In genomic region chr17:56614391-56615135, GRCm38 (mm10) we compare ENCODE assay signal across 8 mouse cellular contexts. TPM values are rescaled to one million over a fixed set of nuclear protein-coding genes. Genes with fewer than 3 reads are reported as not detected.
DNase-seq lines count a peak whose midpoint lies in the region; ATAC-seq and TF ChIP-seq lines count a peak whose summit lies in the region.

No protein-coding gene starts in this region.

- 0 out of 2 replicates have a peak overlapping the region, but pooled peaks have one; percentile 94 for H3K27ac ChIP-seq in embryonic facial prominence, embryonic 13.5 days
- H3K27ac ChIP-seq in intestine, postnatal 0 days (ENCODE audit: low read depth, low read length): no peak overlapping the region; the same call in none of the 2 replicates
- no peak overlapping the region for H3K27ac ChIP-seq in neural tube, embryonic 12.5 days

- WGBS in embryonic facial prominence, embryonic 13.5 days: 28% methylated on average over 14 of the region's 14 CpGs
- 16% methylated on average over 14 of the region's 14 CpGs for WGBS in intestine, postnatal 0 days
- 33% methylated on average over 14 of the region's 14 CpGs for WGBS in neural tube, embryonic 12.5 days

- peak overlapping the region; percentile 89 for H3K4me2 ChIP-seq in embryonic facial prominence, embryonic 13.5 days
- H3K4me2 ChIP-seq in intestine, postnatal 0 days (replicated peaks; ENCODE audit: low read depth): peak overlapping the region; percentile 73
- H3K4me2 ChIP-seq in neural tube, embryonic 12.5 days (replicated peaks): peak overlapping the region; percentile 95

- H3K9me3 ChIP-seq in embryonic facial prominence, embryonic 13.5 days: no peaks in the 10 kb centered on the region
- H3K9me3 ChIP-seq in intestine, postnatal 0 days (ENCODE audit: control insufficient read depth): no peaks in the 10 kb centered on the region
- H3K9me3 ChIP-seq in neural tube, embryonic 12.5 days: no peaks in the 10 kb centered on the region

- TF ChIP-seq CTCF in intestine, postnatal 0 days (IDR thresholded peaks at IDR 0.05; ENCODE audit: low read depth): 0 out of 2 replicates have a peak, but pooled peaks have one; percentile 10

- H3K9ac ChIP-seq in embryonic facial prominence, embryonic 13.5 days: peak overlapping the region; percentile 88
- peak overlapping the region; percentile 82 for H3K9ac ChIP-seq in intestine, postnatal 0 days (ENCODE audit: low read depth, low read length)
- peak overlapping the region; percentile 90 for H3K9ac ChIP-seq in neural tube, embryonic 12.5 days

- H3K4me3 ChIP-seq in embryonic facial prominence, embryonic 13.5 days: peak overlapping the region; percentile 62
- H3K4me3 ChIP-seq in intestine, postnatal 0 days (ENCODE audit: low read depth, low read length): peak overlapping the region; percentile 67
- H3K4me3 ChIP-seq in neural tube, embryonic 12.5 days: peak overlapping the region; percentile 75

- no peak for ATAC-seq in cerebellum, adult (ENCODE audit: insufficient number of reproducible peaks, low FRiP score, low TSS enrichment)
- ATAC-seq in embryonic facial prominence, embryonic 13.5 days (ENCODE audit: insufficient number of reproducible peaks, insufficient read depth, low FRiP score, low TSS enrichment, low read depth): no peak
- ATAC-seq in intestine, postnatal 0 days: no peak
- no peak for ATAC-seq in neural tube, embryonic 12.5 days (ENCODE audit: low FRiP score, low read depth)

- peak; percentile 55 for DNase-seq in cerebellum, adult 9-10 months
- DNase-seq in A20 (ENCODE audit: low read depth, low spot score): peak; percentile 64
- DNase-seq in urinary bladder, postnatal 4 days (ENCODE audit: low spot score in 2 of 2): no peak
- DNase-seq in gastrocnemius, postnatal 10 days: no peak

- H3K27me3 ChIP-seq in embryonic facial prominence, embryonic 13.5 days: no peaks in the 10 kb centered on the region
- H3K27me3 ChIP-seq in intestine, postnatal 0 days (replicated peaks; ENCODE audit: control insufficient read depth, insufficient read depth, low read length): no peaks in the 10 kb centered on the region
- no peaks in the 10 kb centered on the region for H3K27me3 ChIP-seq in neural tube, embryonic 12.5 days (replicated peaks)

- H3K36me3 ChIP-seq in embryonic facial prominence, embryonic 13.5 days: peaks cover 55% of the 10 kb centered on the region
- H3K36me3 ChIP-seq in intestine, postnatal 0 days (ENCODE audit: control insufficient read depth, insufficient read depth): peaks cover 47% of the 10 kb centered on the region
- H3K36me3 ChIP-seq in neural tube, embryonic 12.5 days: peaks cover 54% of the 10 kb centered on the region

- H3K4me1 ChIP-seq in embryonic facial prominence, embryonic 13.5 days: peaks cover 25% of the 10 kb centered on the region
- H3K4me1 ChIP-seq in intestine, postnatal 0 days (replicated peaks; ENCODE audit: control insufficient read depth, insufficient read depth, low read length): peaks cover 7% of the 10 kb centered on the region; the same call in 1 of the 2 replicates
- H3K4me1 ChIP-seq in neural tube, embryonic 12.5 days: peaks cover 23% of the 10 kb centered on the region

RNA-seq across cellular contexts. Expression of gene Rpl36, which starts 1.3 kb away (rescaled TPM):
- 1,916 and 1,978 TPM in 2 replicates for polyA plus RNA-seq in embryonic facial prominence, embryonic 13.5 days (2015; fragmentation: Nextera tagmentation; extraction: Ambion mirVana)
- polyA plus RNA-seq in intestine, postnatal 0 days (2015; fragmentation: Nextera tagmentation; extraction: Ambion mirVana): 1,422 and 1,459 TPM in 2 replicates
- polyA plus RNA-seq in neural tube, embryonic 12.5 days (2016; fragmentation: Nextera tagmentation; extraction: Ambion mirVana): 1,187 and 1,201 TPM in 2 replicates
- 100 to 1,000 TPM; 881 to 906 TPM for total RNA-seq in gastrocnemius, postnatal 10 days (2021)

RNA-seq across cellular contexts. Expression of gene 2410015M20Rik, which starts 5.0 kb away (rescaled TPM):
- polyA plus RNA-seq in embryonic facial prominence, embryonic 13.5 days (2015; fragmentation: Nextera tagmentation; extraction: Ambion mirVana): 254 and 258 TPM in 2 replicates
- 358 and 361 TPM in 2 replicates for polyA plus RNA-seq in intestine, postnatal 0 days (2015; fragmentation: Nextera tagmentation; extraction: Ambion mirVana)
- polyA plus RNA-seq in neural tube, embryonic 12.5 days (2016; fragmentation: Nextera tagmentation; extraction: Ambion mirVana): 192 and 202 TPM in 2 replicates
- 100 to 1,000 TPM; 212 to 233 TPM for total RNA-seq in gastrocnemius, postnatal 10 days (2021)

RNA-seq across cellular contexts. Expression of gene Lonp1, which starts 12.1 kb away (rescaled TPM):
- 50.9 and 53.7 TPM in 2 replicates for polyA plus RNA-seq in embryonic facial prominence, embryonic 13.5 days (2015; fragmentation: Nextera tagmentation; extraction: Ambion mirVana)
- polyA plus RNA-seq in intestine, postnatal 0 days (2015; fragmentation: Nextera tagmentation; extraction: Ambion mirVana): 23.2 and 25.5 TPM in 2 replicates
- 53.7 and 54.3 TPM in 2 replicates for polyA plus RNA-seq in neural tube, embryonic 12.5 days (2016; fragmentation: Nextera tagmentation; extraction: Ambion mirVana)
- total RNA-seq in gastrocnemius, postnatal 10 days (2021): 10 to 100 TPM; 49.3 to 51.6 TPM

RNA-seq across cellular contexts. Expression of gene Catsperd, which starts 13.4 kb away (rescaled TPM):
- 0.66 and 0.94 TPM in 2 replicates for polyA plus RNA-seq in embryonic facial prominence, embryonic 13.5 days (2015; fragmentation: Nextera tagmentation; extraction: Ambion mirVana)
- 0.65 and 0.68 TPM in 2 replicates for polyA plus RNA-seq in intestine, postnatal 0 days (2015; fragmentation: Nextera tagmentation; extraction: Ambion mirVana)
- polyA plus RNA-seq in neural tube, embryonic 12.5 days (2016; fragmentation: Nextera tagmentation; extraction: Ambion mirVana): 0.93 and 1.5 TPM in 2 replicates
- under 1 TPM in 1 of 2 experiments, not detected in 1; 0.09 TPM for total RNA-seq in gastrocnemius, postnatal 10 days (2021)

RNA-seq across cellular contexts. Expression of gene Safb, which starts 29.9 kb away (rescaled TPM):
- polyA plus RNA-seq in embryonic facial prominence, embryonic 13.5 days (2015; fragmentation: Nextera tagmentation; extraction: Ambion mirVana): 119 and 132 TPM in 2 replicates
- 40.0 and 44.9 TPM in 2 replicates for polyA plus RNA-seq in intestine, postnatal 0 days (2015; fragmentation: Nextera tagmentation; extraction: Ambion mirVana)
- polyA plus RNA-seq in neural tube, embryonic 12.5 days (2016; fragmentation: Nextera tagmentation; extraction: Ambion mirVana): 140 and 162 TPM in 2 replicates
- total RNA-seq in gastrocnemius, postnatal 10 days (2021): 10 to 100 TPM; 57.1 to 69.2 TPM

Comparison
In these comparisons a context has a peak if more than half of its experiments do, and no peak if none do; other contexts are left out.
1. DNase-seq: peak in cerebellum, adult 9-10 months (single experiment) and A20 (single experiment); none in urinary bladder, postnatal 4 days (0 of 2) and gastrocnemius, postnatal 10 days (single experiment).
2. Peak in every context shown above with its lines, with median percentiles within 50 percentile points of each other: H3K4me2 ChIP-seq, H3K4me3 ChIP-seq and H3K9ac ChIP-seq.